Mouse (Mus musculus) bone marrow, adult 2 months (tissue): Measurements from ENCODE around the gene Apbb2.

Source experiments
- CTCF ChIP-seq: fragments of 200-500 bp; IDR thresholded peaks from 2 replicates; pipeline ENCODE4 v1.5.1; 2011; ENCODE audit warnings: low read length, control low read depth; ENCODE audit not compliant: control insufficient read depth, insufficient read depth
- POLR2A ChIP-seq: fragments of 200-500 bp; IDR thresholded peaks from 2 replicates; pipeline ENCODE4 v1.6.1; 2011; ENCODE audit warnings: low read depth, mild to moderate bottlenecking, control low read depth, low read length, borderline replicate concordance; ENCODE audit not compliant: control insufficient read depth

GRCm38 (mm10) chr5:66498140-66498539, 120.4 kb downstream of the Apbb2 start:
- TF ChIP-seq CTCF (no peak), POLR2A (no peak)
